Mouse (Mus musculus) CH12F3 (cell line): ENCODE data around the gene Gpr183.

Experiments used
- in situ Hi-C: fragments of 300-500 bp; cut with MboI; formaldehyde crosslinking; loops from 2 replicates; pipeline ENCODE4 v1.14.3; 2020; ENCODE audit warnings: low sequenced_read_pairs

Gpr183 gene

GRCm38 (mm10) chr14:121989331-121989730, 24.3 kb upstream of the Gpr183 start:
- in situ Hi-C loops = no loop called here

GRCm38 (mm10) chr14:121987691-121988090, 22.7 kb upstream of the Gpr183 start:
- in situ Hi-C loops = no loop called here

- in situ Hi-C loops = no loop called here
Measured at GRCm38 (mm10) chr14:121987287-121987686, 22.3 kb upstream of the Gpr183 start.

GRCm38 (mm10) chr14:121986028-121986427, 21.0 kb upstream of the Gpr183 start:
- in situ Hi-C loops = no loop called here

- in situ Hi-C loops = no loop called here
Measured at GRCm38 (mm10) chr14:121985477-121985876, 20.5 kb upstream of the Gpr183 start.

- in situ Hi-C loops = no loop called here
Measured at GRCm38 (mm10) chr14:121983009-121983933, 18.3 kb upstream of the Gpr183 start.

- in situ Hi-C loops = no loop called here
Measured at GRCm38 (mm10) chr14:121981531-121981930, 16.5 kb upstream of the Gpr183 start.

GRCm38 (mm10) chr14:121973114-121973513, 8.1 kb upstream of the Gpr183 start:
- in situ Hi-C loops = no loop called here

GRCm38 (mm10) chr14:121970402-121970801, 5.4 kb upstream of the Gpr183 start:
- in situ Hi-C loops = no loop called here

GRCm38 (mm10) chr14:121967095-121967494, 2.1 kb upstream of the Gpr183 start:
- in situ Hi-C loops = no loop called here

GRCm38 (mm10) chr14:121965461-121965860, 466 bp upstream of the Gpr183 start:
- in situ Hi-C loops = no loop called here

GRCm38 (mm10) chr14:121963942-121964335, 1.1 kb downstream of the Gpr183 start:
- in situ Hi-C loops = no loop called here

- in situ Hi-C loops = no loop called here
Measured at GRCm38 (mm10) chr14:121963251-121963941, 1.6 kb downstream of the Gpr183 start.

GRCm38 (mm10) chr14:121962128-121962890, 2.7 kb downstream of the Gpr183 start:
- in situ Hi-C loops = no loop called here

GRCm38 (mm10) chr14:121961496-121962127, 3.4 kb downstream of the Gpr183 start:
- in situ Hi-C loops = no loop called here

- in situ Hi-C loops = no loop called here
Measured at GRCm38 (mm10) chr14:121960997-121961396, 4.0 kb downstream of the Gpr183 start.

GRCm38 (mm10) chr14:121960531-121960930, 4.5 kb downstream of the Gpr183 start:
- in situ Hi-C loops = no loop called here

- in situ Hi-C loops = no loop called here
Measured at GRCm38 (mm10) chr14:121960031-121960430, 5.0 kb downstream of the Gpr183 start.

GRCm38 (mm10) chr14:121959538-121959980, 5.4 kb downstream of the Gpr183 start:
- in situ Hi-C loops = no loop called here

- in situ Hi-C loops = no loop called here
Measured at GRCm38 (mm10) chr14:121958751-121959537, 6.1 kb downstream of the Gpr183 start.
